Mouse (Mus musculus): ENCODE measurements around the gene Mif.

DNA sequence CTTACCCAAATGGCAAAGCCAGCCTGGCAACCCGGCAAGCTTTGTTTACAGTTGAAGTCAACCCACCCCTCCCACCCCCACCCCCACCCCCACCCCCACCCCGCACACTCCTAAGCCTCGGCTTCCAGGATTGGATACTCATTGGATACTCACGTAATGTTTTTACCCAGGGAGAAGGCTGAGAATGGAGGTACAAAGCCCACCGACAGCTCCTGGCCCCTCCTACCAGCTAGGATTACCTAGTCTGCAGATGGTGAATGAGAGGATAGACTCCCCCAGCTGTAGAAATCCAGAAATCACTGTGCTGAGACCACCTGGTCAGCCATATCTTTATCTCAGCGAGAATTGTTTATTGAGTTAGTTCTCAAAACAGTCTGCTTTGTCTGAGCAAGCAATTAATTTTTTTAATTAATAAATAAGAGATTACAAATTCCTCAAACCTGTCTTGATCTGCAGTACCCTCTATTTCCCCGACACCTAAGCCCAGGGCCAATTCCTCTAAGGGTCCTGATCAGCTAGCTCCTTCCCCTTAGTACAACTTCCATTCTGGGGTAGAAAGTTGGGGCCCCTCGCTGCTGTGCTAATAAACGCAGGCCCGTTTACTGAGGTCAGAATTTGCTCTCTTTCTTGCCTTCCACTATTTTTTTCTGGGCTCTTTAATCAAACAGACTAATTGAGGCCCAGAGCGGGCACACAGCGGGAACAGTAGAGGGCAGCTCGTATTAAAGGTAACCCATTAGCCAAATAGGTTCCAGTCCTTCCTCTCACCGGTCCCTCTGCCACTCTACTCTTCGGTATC, 22.6 kb upstream of the Mif start:
- TF ChIP-seq POLR2A (IDR thresholded peaks at IDR 0.05; ENCODE audit: control insufficient read depth, low read depth, low read length), result no peak
- no peak for TF ChIP-seq CTCF (IDR thresholded peaks at IDR 0.05; ENCODE audit: control insufficient read depth, insufficient read depth, insufficient replicate concordance, low read depth, low read length)
